Mouse (Mus musculus): ENCODE measurements at regions not wholly inside any gene's neighbourhood (a gene's known extent, or its start where the extent isn't known, plus 50 kb on each side); places are given as distances from the start of the nearest gene placed in this dataset.

GRCm38 (mm10) chr6:103312935-103313334 is 197.5 kb upstream of the Chl1 start:
- DNase-seq = no peak

- no peak for DNase-seq
Observed at GRCm38 (mm10) chr6:103318081-103318480, 192.3 kb upstream of the Chl1 start.

- DNase-seq = no peak
Observed at GRCm38 (mm10) chr6:103318677-103319359, 191.6 kb upstream of the Chl1 start.

GRCm38 (mm10) chr6:103319964-103320363 is 190.4 kb upstream of the Chl1 start:
- DNase-seq = no peak

- no peak for DNase-seq
Observed at GRCm38 (mm10) chr6:103320550-103320949, 189.8 kb upstream of the Chl1 start.

- no peak for DNase-seq
Observed at GRCm38 (mm10) chr6:103321058-103321457, 189.3 kb upstream of the Chl1 start.

- no peak for DNase-seq
Observed at GRCm38 (mm10) chr6:103322442-103322841, 187.9 kb upstream of the Chl1 start.

GRCm38 (mm10) chr6:103335683-103336082 is 174.7 kb upstream of the Chl1 start:
- no peak for DNase-seq

GRCm38 (mm10) chr6:103339961-103340732 is 170.2 kb upstream of the Chl1 start:
- DNase-seq = no peak

- no peak for DNase-seq
Observed at GRCm38 (mm10) chr6:103343515-103343914, 166.9 kb upstream of the Chl1 start.

- no peak for DNase-seq
Observed at GRCm38 (mm10) chr6:103344413-103344812, 166.0 kb upstream of the Chl1 start.

- DNase-seq = no peak
Observed at GRCm38 (mm10) chr6:103345195-103345594, 165.2 kb upstream of the Chl1 start.

GRCm38 (mm10) chr6:103352405-103353124 is 157.8 kb upstream of the Chl1 start:
- DNase-seq = no peak

- no peak for DNase-seq
Observed at GRCm38 (mm10) chr6:103353346-103353745, 157.0 kb upstream of the Chl1 start.

GRCm38 (mm10) chr6:103366782-103367491 is 143.4 kb upstream of the Chl1 start:
- DNase-seq = no peak

- no peak for DNase-seq
Observed at GRCm38 (mm10) chr6:103374956-103375355, 135.4 kb upstream of the Chl1 start.

GRCm38 (mm10) chr6:103377277-103377676 is 133.1 kb upstream of the Chl1 start:
- no peak for DNase-seq

GRCm38 (mm10) chr6:103378047-103378446 is 132.3 kb upstream of the Chl1 start:
- DNase-seq = no peak

- no peak for DNase-seq
Observed at GRCm38 (mm10) chr6:103381030-103381429, 129.4 kb upstream of the Chl1 start.

- no peak for DNase-seq
Observed at GRCm38 (mm10) chr6:103381930-103382329, 128.5 kb upstream of the Chl1 start.

GRCm38 (mm10) chr6:103386591-103386990 is 123.8 kb upstream of the Chl1 start:
- no peak for DNase-seq

- no peak for DNase-seq
Observed at GRCm38 (mm10) chr6:103405961-103406360, 104.4 kb upstream of the Chl1 start.

GRCm38 (mm10) chr6:103414888-103415287 is 95.5 kb upstream of the Chl1 start:
- DNase-seq = no peak
